Mouse (Mus musculus) brain, embryonic 14.5 days (tissue): ENCODE measurements around the gene Alk.

Experiments used
- CTCF ChIP-seq: fragments of 200-500 bp; IDR thresholded peaks from 2 replicates; pipeline ENCODE4 v1.5.1; 2012; ENCODE audit warnings: inconsistent platforms, mild to moderate bottlenecking, moderate library complexity, borderline replicate concordance; ENCODE audit not compliant: insufficient read depth, insufficient read length; ENCODE audit errors: extremely low read depth
- POLR2A ChIP-seq: fragments of 200-500 bp; IDR thresholded peaks from 2 replicates; pipeline ENCODE4 v1.6.1; 2012; ENCODE audit warnings: mild to moderate bottlenecking, inconsistent platforms, borderline replicate concordance; ENCODE audit not compliant: poor library complexity, insufficient read depth, insufficient read length, severe bottlenecking; ENCODE audit errors: extremely low read depth

DNA sequence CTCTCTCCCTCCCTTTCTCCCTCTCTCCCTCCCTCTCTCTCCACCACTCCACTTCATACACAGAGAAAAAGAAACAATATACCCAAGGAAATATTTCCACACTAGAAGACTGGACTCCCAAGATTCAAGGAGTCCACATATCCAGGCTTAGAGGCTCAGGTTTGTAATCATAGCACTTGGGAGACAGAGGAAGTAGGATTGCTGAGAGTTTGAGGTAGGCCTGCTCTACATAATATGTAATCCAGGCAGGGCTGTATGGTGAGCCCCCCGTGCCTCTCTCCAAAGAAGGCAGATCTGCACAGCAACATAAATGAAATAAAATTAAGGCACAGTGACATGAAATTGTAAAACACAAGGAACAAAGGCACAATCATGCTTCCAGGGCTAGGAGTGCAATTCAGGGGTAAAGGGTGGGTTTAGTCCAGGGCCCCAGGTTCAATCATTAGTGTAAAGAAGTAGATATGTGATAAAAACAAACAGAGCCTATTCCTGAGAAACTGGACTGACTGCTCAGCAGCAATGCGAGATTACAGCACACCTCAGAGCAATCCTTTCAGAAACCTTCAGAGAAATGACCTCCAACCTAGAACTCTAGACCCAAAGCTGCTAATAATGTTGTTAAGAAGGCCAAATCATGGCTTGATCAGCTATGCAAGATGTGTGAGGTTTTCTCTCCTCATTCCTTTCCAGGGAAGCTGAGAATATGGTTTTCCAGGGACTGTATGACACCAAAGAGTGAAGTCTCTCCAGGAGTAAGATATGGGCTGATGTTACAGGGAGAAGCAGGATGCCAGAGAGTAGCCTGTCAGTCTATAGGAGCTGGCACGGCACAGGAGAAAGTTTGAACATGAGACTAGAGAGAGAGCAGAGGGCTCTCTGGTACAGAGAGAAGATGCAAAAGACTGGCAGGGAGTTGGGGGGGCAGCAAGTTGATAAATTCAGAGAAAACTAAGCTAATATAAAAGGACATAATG lies 158.9 kb downstream of the Alk start:
- TF ChIP-seq CTCF = no peak
- TF ChIP-seq POLR2A = no peak
